Mouse (Mus musculus) embryonic facial prominence, embryonic 10.5 days (tissue): ENCODE data around the gene Synj2. TPM values are rescaled to one million over a fixed set of nuclear protein-coding genes. Genes with fewer than 3 reads are reported as not detected.

Source experiments
- polyA plus RNA-seq: library from polyadenylated mRNA; unstranded; fragments of >200 nt; fragmentation: Nextera tagmentation; extraction: Ambion mirVana; gene quantifications from 2 replicates; pipeline ENCODE4 v1.2.1, GENCODE M21; 2016

The Synj2 gene
- polyA plus RNA-seq, 1 experiment from 2014 or later = 1.8 TPM

Other genes starting within 250 kb of the Synj2 start
- gene Snx9, start 100.0 kb upstream of the Synj2 start, polyA plus RNA-seq = 16.3 and 19.5 TPM in 2 replicates
- gene Serac1, start 138.5 kb downstream of the Synj2 start, polyA plus RNA-seq = 7.3 and 8.1 TPM in 2 replicates
- 165 and 169 TPM in 2 replicates for gene Gtf2h5, start 138.5 kb downstream of the Synj2 start, polyA plus RNA-seq
- gene Tulp4, start 165.2 kb downstream of the Synj2 start, polyA plus RNA-seq = 132 and 140 TPM in 2 replicates